Mouse (Mus musculus) MEL (cell line): ENCODE results near the gene Pafah2.

Source experiments
- CTCF ChIP-seq, 3 experiments: IDR thresholded peaks in 2 of 3; conservative IDR thresholded peaks in 1 of 3; 2 replicates each; pipeline ENCODE4 v1.5.1; 2011 to 2012; ENCODE audit warnings: low read length in 3 of 3, low read depth in 2 of 3, mild to moderate bottlenecking in 2 of 3, improper control_type of control experiment in 1 of 3, inconsistent platforms in 1 of 3, mixed read lengths in 1 of 3, moderate library complexity in 1 of 3; ENCODE audit not compliant: control insufficient read depth in 1 of 3, insufficient read depth in 1 of 3, poor library complexity in 1 of 3, severe bottlenecking in 1 of 3
- E2F4 ChIP-seq: IDR thresholded peaks from 2 replicates; pipeline ENCODE4 v1.6.1; 2011; ENCODE audit warnings: low read depth, low read length, improper control_type of control experiment, borderline replicate concordance
- EP300 ChIP-seq, 2 experiments: IDR thresholded peaks; 2 replicates each; pipeline ENCODE4 v1.6.1; 2011; ENCODE audit warnings: improper control_type of control experiment in 2 of 2, low read length in 2 of 2, low read depth in 1 of 2, mild to moderate bottlenecking in 1 of 2
- HCFC1 ChIP-seq: IDR thresholded peaks from 2 replicates; pipeline ENCODE4 v1.6.1; 2012; ENCODE audit warnings: low read depth, mild to moderate bottlenecking, inconsistent platforms, low read length, improper control_type of control experiment, moderate library complexity
- MAFK ChIP-seq: IDR thresholded peaks from 2 replicates; pipeline ENCODE4 v1.6.1; 2011; ENCODE audit warnings: low read depth, mild to moderate bottlenecking, low read length, improper control_type of control experiment, borderline replicate concordance
- MAX ChIP-seq: IDR thresholded peaks from 2 replicates; pipeline ENCODE4 v1.6.1; 2011; ENCODE audit warnings: low read length, improper control_type of control experiment
- MXI1 ChIP-seq: IDR thresholded peaks from 2 replicates; pipeline ENCODE4 v1.6.1; 2011; ENCODE audit warnings: mild to moderate bottlenecking, low read depth, low read length, improper control_type of control experiment
- NRF1 ChIP-seq: IDR thresholded peaks from 2 replicates; pipeline ENCODE4 v1.6.1; 2014; ENCODE audit warnings: low read depth, mild to moderate bottlenecking, inconsistent platforms, low read length, improper control_type of control experiment, moderate library complexity; ENCODE audit not compliant: poor library complexity, insufficient read depth, severe bottlenecking
- POLR2A ChIP-seq, 2 experiments: IDR thresholded peaks; 2 replicates each; pipeline ENCODE4 v1.6.1; 2011 to 2012; ENCODE audit warnings: low read length in 2 of 2, mild to moderate bottlenecking in 2 of 2, control low read depth in 1 of 2, improper control_type of control experiment in 1 of 2, low read depth in 1 of 2, moderate library complexity in 1 of 2; ENCODE audit not compliant: control insufficient read depth in 1 of 2, insufficient read depth in 1 of 2, poor library complexity in 1 of 2
- RCOR1 ChIP-seq: IDR thresholded peaks from 2 replicates; pipeline ENCODE4 v1.6.1; 2012; ENCODE audit warnings: low read depth, mild to moderate bottlenecking, inconsistent platforms, low read length, improper control_type of control experiment
- SIN3A ChIP-seq: IDR thresholded peaks from 2 replicates; pipeline ENCODE4 v1.6.1; 2012; ENCODE audit warnings: low read length, improper control_type of control experiment, inconsistent platforms
- SMC3 ChIP-seq: IDR thresholded peaks from 2 replicates; pipeline ENCODE4 v1.6.1; 2011; ENCODE audit warnings: low read depth, low read length, improper control_type of control experiment
- TBP ChIP-seq: IDR thresholded peaks from 2 replicates; pipeline ENCODE4 v1.8.0; 2011; ENCODE audit warnings: low read depth, low read length, improper control_type of control experiment
- ZNF384 ChIP-seq: IDR thresholded peaks from 2 replicates; pipeline ENCODE4 v1.6.1; 2012; ENCODE audit warnings: low read depth, mild to moderate bottlenecking, inconsistent platforms, low read length, improper control_type of control experiment

- TF ChIP-seq ZNF384 (no peak), EP300 (IDR thresholded peaks at IDR 0.05; ENCODE audit: low read depth in 1 of 2, low read length in 2 of 2) (no peak), POLR2A (IDR thresholded peaks at IDR 0.05; ENCODE audit: control insufficient read depth in 1 of 2, insufficient read depth in 1 of 2, low read depth in 1 of 2, low read length in 2 of 2, poor library complexity in 1 of 2) (no peak), TBP (no peak), MAFK (no peak), MAX (no peak), HCFC1 (no peak), CTCF (IDR thresholded peaks at IDR 0.05 in 2 of 3, conservative IDR thresholded peaks at IDR 0.05 in 1 of 3; ENCODE audit: control insufficient read depth in 1 of 3, insufficient read depth in 1 of 3, low read depth in 2 of 3, low read length in 3 of 3, poor library complexity in 1 of 3, severe bottlenecking in 1 of 3) (no peak), SIN3A (no peak), E2F4 (no peak), SMC3 (no peak), MXI1 (no peak), NRF1 (no peak), RCOR1 (no peak)
Observed at GRCm38 (mm10) chr4:134362124-134362523, 34.0 kb upstream of the Pafah2 start.
